Mouse (Mus musculus) kidney, embryonic 14.5 days (tissue): Measurements from ENCODE around the gene Raver2. TPM values are rescaled to one million over a fixed set of nuclear protein-coding genes. Genes with fewer than 3 reads are reported as not detected.

Source experiments
- ATAC-seq: fragments of 200-750 bp; cut with Nextera tagmentation; 2 replicates; pipeline ENCODE4 v1.8.0; 2017; ENCODE audit warnings: moderate number of reproducible peaks, mild to moderate bottlenecking, moderate TSS enrichment, moderate library complexity; ENCODE audit not compliant: low FRiP score, low TSS enrichment
- H3K27ac ChIP-seq: fragments of 300-500 bp; sonication (generic); 2 replicates; pipeline ENCODE4 v1.5.1; 2014; ENCODE audit warnings: low read depth, mild to moderate bottlenecking, low read length, moderate library complexity, mixed read lengths
- H3K27me3 ChIP-seq: fragments of 300-500 bp; sonication (generic); 2 replicates; pipeline ENCODE4 v1.6.1; 2014; ENCODE audit warnings: mild to moderate bottlenecking, low read length; ENCODE audit not compliant: control insufficient read depth, insufficient read depth
- H3K36me3 ChIP-seq: fragments of 300-500 bp; sonication (generic); 2 replicates; pipeline ENCODE4 v1.6.1; 2014; ENCODE audit warnings: low read length, mixed read lengths; ENCODE audit not compliant: control insufficient read depth, insufficient read depth
- H3K4me1 ChIP-seq: fragments of 300-500 bp; sonication (generic); 2 replicates; pipeline ENCODE4 v1.6.1; 2014; ENCODE audit warnings: low read length, mixed read lengths; ENCODE audit not compliant: control insufficient read depth, insufficient read depth
- H3K4me2 ChIP-seq: fragments of 300-500 bp; sonication (generic); replicated peaks from 2 replicates; pipeline ENCODE4 v1.6.1; 2014; ENCODE audit warnings: low read depth, mild to moderate bottlenecking, low read length
- H3K4me3 ChIP-seq: fragments of 300-500 bp; sonication (generic); 2 replicates; pipeline ENCODE4 v1.5.1; 2014; ENCODE audit warnings: mild to moderate bottlenecking, low read length
- H3K9ac ChIP-seq: fragments of 300-500 bp; sonication (generic); 2 replicates; pipeline ENCODE4 v1.6.1; 2014; ENCODE audit warnings: low read depth, mild to moderate bottlenecking, low read length, moderate library complexity
- H3K9me3 ChIP-seq: fragments of 300-500 bp; sonication (generic); 2 replicates; pipeline ENCODE4 v1.6.1; 2016; ENCODE audit warnings: low read length; ENCODE audit not compliant: control insufficient read depth
- WGBS: fragments of 180-500 bp; shearing (Covaris S2); extraction: QIAGEN DNeasy Blood & Tissue Kit; methylation state at CpG from one replicate; pipeline ENCODE4 v1.1.7; 2014; 5-methylcytosine and 5-hydroxymethylcytosine counted together
- polyA plus RNA-seq: library from polyadenylated mRNA; unstranded; fragments of >200 nt; fragmentation: Nextera tagmentation; extraction: Ambion mirVana; gene quantifications from 2 replicates; pipeline ENCODE4 v1.2.1, GENCODE M21; 2014

The Raver2 gene
- polyA plus RNA-seq, 1 experiment from 2014 or later: 18.1 TPM

- no peaks in the 10 kb centered on the region for H3K4me1 ChIP-seq
- H3K9me3 ChIP-seq: no peaks in the 10 kb centered on the region
- H3K4me3 ChIP-seq: no peak overlapping the region
- ATAC-seq: no peak
- no peaks in the 10 kb centered on the region for H3K36me3 ChIP-seq
- H3K27ac ChIP-seq: no peak overlapping the region
- no peak overlapping the region for H3K4me2 ChIP-seq
- H3K27me3 ChIP-seq: no peaks in the 10 kb centered on the region
- no peak overlapping the region for H3K9ac ChIP-seq
Measured at GRCm38 (mm10) chr4:101044149-101044548, 24.6 kb upstream of the Raver2 start.

DNA sequence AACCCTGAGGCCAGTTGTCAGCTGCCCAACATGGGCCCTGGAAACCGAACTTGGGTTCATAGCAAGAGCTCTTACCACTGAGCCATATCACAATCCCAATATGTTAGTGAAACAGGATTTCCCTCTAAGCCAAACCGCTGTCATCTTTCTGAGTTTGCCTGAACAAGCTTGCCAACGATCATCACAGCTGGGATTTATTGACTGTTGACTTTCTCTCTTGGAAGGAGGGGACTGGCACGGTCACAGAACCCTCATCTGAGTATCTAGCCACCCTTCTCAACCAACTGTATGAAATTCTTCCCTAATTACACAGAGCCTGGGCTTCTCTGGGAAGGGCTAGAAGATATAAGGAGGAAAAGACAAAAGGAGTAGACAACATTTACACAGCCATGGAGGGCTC, 22.2 kb upstream of the Raver2 start:
- WGBS: 68% methylated on average over 4 of the region's 4 CpGs
- H3K9ac ChIP-seq: no peak overlapping the region

GRCm38 (mm10) chr4:101062146-101062545, 6.6 kb upstream of the Raver2 start:
- no peaks in the 10 kb centered on the region for H3K9me3 ChIP-seq
- no peaks in the 10 kb centered on the region for H3K36me3 ChIP-seq
- no peaks in the 10 kb centered on the region for H3K4me1 ChIP-seq
- H3K9ac ChIP-seq: no peak overlapping the region
- ATAC-seq: no peak
- no peak overlapping the region for H3K27ac ChIP-seq
- H3K4me3 ChIP-seq: no peak overlapping the region
- WGBS: 76% methylated on average over 2 of the region's 2 CpGs
- no peaks in the 10 kb centered on the region for H3K27me3 ChIP-seq
- H3K4me2 ChIP-seq: no peak overlapping the region

More for the DNA sequence above, 22.2 kb upstream of the Raver2 start:
- Histone ChIP-seq H3K27me3 (no peaks in the 10 kb centered on the region), H3K4me1 (no peaks in the 10 kb centered on the region), H3K27ac (no peak overlapping the region), H3K4me3 (no peak overlapping the region), H3K4me2 (no peak overlapping the region), H3K9me3 (no peaks in the 10 kb centered on the region), H3K36me3 (no peaks in the 10 kb centered on the region)
- ATAC-seq: no peak

DNA sequence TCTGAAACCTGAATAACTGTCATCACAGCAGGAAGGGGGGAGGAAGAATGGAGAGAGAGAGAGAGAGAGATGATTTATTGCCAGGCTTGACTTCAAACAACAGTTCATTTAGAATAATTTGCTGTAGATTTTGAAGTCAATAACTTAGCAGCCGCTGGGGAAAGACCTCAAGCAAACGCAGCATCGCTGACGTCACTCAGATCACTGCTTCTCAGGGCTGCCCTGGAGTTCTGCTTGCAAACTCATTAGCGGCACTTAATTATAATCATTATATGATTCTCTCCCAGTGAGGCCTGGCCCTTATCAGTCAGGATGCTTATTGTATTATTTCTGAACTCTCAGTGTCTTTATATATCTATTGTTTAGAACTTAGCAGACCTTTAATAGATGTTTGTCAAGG, 2.4 kb upstream of the Raver2 start:
- Histone ChIP-seq H3K9me3 (no peaks in the 10 kb centered on the region), H3K27me3 (no peaks in the 10 kb centered on the region), H3K4me2 (no peak overlapping the region), H3K27ac (no peak overlapping the region), H3K4me1 (no peaks in the 10 kb centered on the region), H3K36me3 (no peaks in the 10 kb centered on the region), H3K9ac (no peak overlapping the region), H3K4me3 (no peak overlapping the region)
- WGBS: 42% methylated on average over 5 of the region's 5 CpGs
- no peak for ATAC-seq

GRCm38 (mm10) chr4:101069154-101069971, 580 bp downstream of the Raver2 start:
- no peaks in the 10 kb centered on the region for H3K9me3 ChIP-seq
- H3K4me3 ChIP-seq: peak overlapping the region; percentile 84
- 2% methylated on average over 45 of the region's 55 CpGs for WGBS
- no peaks in the 10 kb centered on the region for H3K4me1 ChIP-seq
- peak overlapping the region; percentile 24; the same call in 1 of the 2 replicates for H3K27ac ChIP-seq
- peak overlapping the region; percentile 89 for H3K4me2 ChIP-seq
- H3K36me3 ChIP-seq: no peaks in the 10 kb centered on the region
- H3K9ac ChIP-seq: peak overlapping the region; percentile 85
- H3K27me3 ChIP-seq: no peaks in the 10 kb centered on the region
- peak; percentile 77 for ATAC-seq

- Histone ChIP-seq H3K9ac (no peak overlapping the region), H3K9me3 (no peaks in the 10 kb centered on the region), H3K36me3 (no peaks in the 10 kb centered on the region), H3K27me3 (no peaks in the 10 kb centered on the region), H3K27ac (no peak overlapping the region), H3K4me3 (no peak overlapping the region), H3K4me1 (no peaks in the 10 kb centered on the region), H3K4me2 (no peak overlapping the region)
- ATAC-seq: no peak
- 91% methylated on average over 4 of the region's 4 CpGs for WGBS
Measured at GRCm38 (mm10) chr4:101071570-101071969, 2.8 kb downstream of the Raver2 start.

DNA sequence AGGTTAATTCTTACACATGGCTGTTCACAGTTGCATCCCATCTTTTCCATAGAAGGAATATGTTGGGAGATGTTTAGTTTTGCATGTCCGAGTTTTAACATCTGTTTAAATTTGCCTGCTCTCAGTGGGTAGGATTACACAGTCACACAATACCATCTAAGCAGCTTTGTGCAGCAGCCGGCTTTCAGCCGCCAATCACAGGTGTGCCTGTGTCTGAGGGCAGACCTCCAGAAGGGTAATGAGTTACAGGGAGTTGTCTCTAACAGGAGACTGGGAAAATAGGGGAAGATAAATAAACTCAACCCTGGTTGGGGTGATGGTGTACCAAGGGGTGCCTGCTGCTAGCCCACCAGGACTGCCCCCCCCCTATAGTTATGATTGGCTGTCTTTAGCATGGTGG, 7.6 kb downstream of the Raver2 start:
- Histone ChIP-seq H3K4me3 (no peak overlapping the region), H3K4me2 (no peak overlapping the region), H3K9me3 (no peaks in the 10 kb centered on the region), H3K27me3 (no peaks in the 10 kb centered on the region), H3K4me1 (peaks cover 1% of the 10 kb centered on the region; the same call in 1 of the 2 replicates), H3K9ac (no peak overlapping the region), H3K27ac (no peak overlapping the region), H3K36me3 (no peaks in the 10 kb centered on the region)
- no peak for ATAC-seq
- 33% methylated on average over 3 of the region's 3 CpGs for WGBS

DNA sequence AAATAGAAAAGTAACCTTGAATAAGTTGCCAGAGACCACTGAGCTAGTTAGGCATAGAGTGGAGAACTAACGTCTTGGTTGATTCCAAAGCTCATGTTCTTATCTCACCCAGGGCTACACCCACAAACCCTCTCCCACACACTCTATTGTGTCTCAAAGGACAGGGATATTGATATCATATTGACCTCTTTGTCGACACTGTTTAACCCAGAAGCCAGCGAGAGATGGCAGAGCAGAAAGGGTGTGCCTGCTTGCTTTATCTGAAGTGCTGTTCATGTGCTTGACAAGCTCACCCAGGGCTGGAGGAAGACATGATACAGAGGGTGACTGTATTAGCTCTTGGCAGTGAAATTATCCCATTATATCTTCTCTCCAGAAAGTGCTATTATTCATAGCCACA, 11.2 kb downstream of the Raver2 start:
- Histone ChIP-seq H3K27ac (no peak overlapping the region), H3K4me1 (peaks cover 7% of the 10 kb centered on the region; the same call in 1 of the 2 replicates), H3K9me3 (no peaks in the 10 kb centered on the region), H3K36me3 (no peaks in the 10 kb centered on the region), H3K27me3 (no peaks in the 10 kb centered on the region), H3K4me3 (no peak overlapping the region), H3K9ac (no peak overlapping the region), H3K4me2 (no peak overlapping the region)
- no peak for ATAC-seq
- 55% methylated on average over 3 of the region's 3 CpGs for WGBS

GRCm38 (mm10) chr4:101082176-101082888, 13.5 kb downstream of the Raver2 start:
- 19% methylated on average over 17 of the region's 17 CpGs for WGBS
- ATAC-seq: peak; percentile 87
- H3K9me3 ChIP-seq: no peaks in the 10 kb centered on the region
- no peak overlapping the region for H3K4me3 ChIP-seq
- H3K4me2 ChIP-seq: peak overlapping the region; percentile 27; the same call in 1 of the 2 replicates
- peak overlapping the region; percentile 84 for H3K27ac ChIP-seq
- H3K36me3 ChIP-seq: no peaks in the 10 kb centered on the region
- no peak overlapping the region for H3K9ac ChIP-seq
- peaks cover 7% of the 10 kb centered on the region; the same call in 1 of the 2 replicates for H3K4me1 ChIP-seq
- no peaks in the 10 kb centered on the region for H3K27me3 ChIP-seq
